In genomic region chr9:119510902-119511301, GRCm38 (mm10) we compare ENCODE assay signal across 12 mouse cellular contexts.
DNase-seq lines count a peak whose midpoint lies in the region; ATAC-seq lines count a peak whose summit lies in the region.
"Had no signal": no experiment of that assay in that cellular context is flagged by ENCODE, and none has a peak within 500 bp of the region (broad histone marks: within the 10 kb centered on the region; RNA-seq: fewer than 3 reads in every experiment).

No protein-coding gene starts in this region.

- H3K27ac ChIP-seq in forebrain, embryonic 13.5 days = no peak overlapping the region
- no peak overlapping the region for H3K27ac ChIP-seq in forebrain, embryonic 10.5 days
- H3K27ac ChIP-seq in lung, embryonic 15.5 days = no peak overlapping the region
- no peak overlapping the region for H3K27ac ChIP-seq in hindbrain, embryonic 16.5 days (ENCODE audit: low read depth, low read length)
- H3K27ac ChIP-seq: heart, embryonic 15.5 days; liver, embryonic 15.5 days; neural tube, embryonic 13.5 days had no signal

- no peaks in the 10 kb centered on the region for H3K4me1 ChIP-seq in forebrain, embryonic 13.5 days
- no peaks in the 10 kb centered on the region for H3K4me1 ChIP-seq in forebrain, embryonic 10.5 days
- no peaks in the 10 kb centered on the region for H3K4me1 ChIP-seq in lung, embryonic 15.5 days
- no peaks in the 10 kb centered on the region for H3K4me1 ChIP-seq in hindbrain, embryonic 16.5 days (ENCODE audit: control insufficient read depth, insufficient read depth, low read depth, low read length)
- H3K4me1 ChIP-seq: liver, embryonic 15.5 days; neural tube, embryonic 13.5 days had no signal

- H3K9me3 ChIP-seq in forebrain, embryonic 13.5 days (replicated peaks) = 0 out of 2 replicates have a peak, but pooled peaks cover 4% of the 10 kb centered on the region
- peaks cover 9% of the 10 kb centered on the region for H3K9me3 ChIP-seq in forebrain, embryonic 10.5 days
- 0 out of 2 replicates have a peak, but pooled peaks cover 4% of the 10 kb centered on the region for H3K9me3 ChIP-seq in lung, embryonic 15.5 days
- peaks cover 4% of the 10 kb centered on the region for H3K9me3 ChIP-seq in hindbrain, embryonic 16.5 days (ENCODE audit: control insufficient read depth, low read length)
- H3K9me3 ChIP-seq: liver, embryonic 15.5 days had no signal

- peak; percentile 95 for ATAC-seq in forebrain, embryonic 13.5 days
- ATAC-seq in lung, embryonic 15.5 days (ENCODE audit: borderline replicate concordance, extremely low read depth, low FRiP score, low TSS enrichment) = peak; percentile 58; the same call in 1 of the 2 replicates
- ATAC-seq in hindbrain, embryonic 16.5 days = peak; percentile 93
- no peak for ATAC-seq in megakaryocyte-erythroid progenitor cell, adult 5-6 weeks (replicated peaks; ENCODE audit: low FRiP score, low TSS enrichment, poor library complexity, severe bottlenecking)

- DNase-seq in forebrain, embryonic 10.5 days (ENCODE audit: extremely low spot score, low spot score) = no peak
- DNase-seq in lung, adult 18-20 months = no peak
- peak; percentile 23 to 43 for DNase-seq in right cerebral cortex, adult 2 months (ENCODE audit: low spot score in 2 of 2)
- DNase-seq in embryo, embryonic 9.5 days (ENCODE audit: extremely low spot score) = no peak
- DNase-seq: thymus, postnatal 14 days had no signal

- no peaks in the 10 kb centered on the region for H3K27me3 ChIP-seq in forebrain, embryonic 13.5 days
- H3K27me3 ChIP-seq in forebrain, embryonic 10.5 days (ENCODE audit: poor library complexity, severe bottlenecking) = peaks cover 23% of the 10 kb centered on the region
- no peaks in the 10 kb centered on the region for H3K27me3 ChIP-seq in lung, embryonic 15.5 days
- no peaks in the 10 kb centered on the region for H3K27me3 ChIP-seq in hindbrain, embryonic 16.5 days (replicated peaks; ENCODE audit: control insufficient read depth, insufficient read depth, low read length)
- H3K27me3 ChIP-seq: heart, embryonic 15.5 days; liver, embryonic 15.5 days; neural tube, embryonic 13.5 days had no signal

- no peak overlapping the region for H3K9ac ChIP-seq in forebrain, embryonic 13.5 days
- H3K9ac ChIP-seq in lung, embryonic 15.5 days = no peak overlapping the region
- no peak overlapping the region for H3K9ac ChIP-seq in hindbrain, embryonic 16.5 days (ENCODE audit: low read depth, low read length)
- H3K9ac ChIP-seq: heart, embryonic 15.5 days; liver, embryonic 15.5 days; neural tube, embryonic 13.5 days had no signal

- H3K4me2 ChIP-seq in forebrain, embryonic 13.5 days = no peak overlapping the region
- H3K4me2 ChIP-seq in lung, embryonic 15.5 days = no peak overlapping the region
- no peak overlapping the region for H3K4me2 ChIP-seq in hindbrain, embryonic 16.5 days (ENCODE audit: low read length)
- H3K4me2 ChIP-seq: heart, embryonic 15.5 days; liver, embryonic 15.5 days; neural tube, embryonic 13.5 days had no signal

- no peak overlapping the region for H3K4me3 ChIP-seq in forebrain, embryonic 13.5 days
- H3K4me3 ChIP-seq in forebrain, embryonic 10.5 days = no peak overlapping the region
- no peak overlapping the region for H3K4me3 ChIP-seq in lung, embryonic 15.5 days
- no peak overlapping the region for H3K4me3 ChIP-seq in hindbrain, embryonic 16.5 days (ENCODE audit: low read length)
- H3K4me3 ChIP-seq: heart, embryonic 15.5 days; liver, embryonic 15.5 days; neural tube, embryonic 13.5 days had no signal

- WGBS in forebrain, embryonic 13.5 days = 50% methylated on average over 6 of the region's 6 CpGs
- 83% methylated on average over 6 of the region's 6 CpGs for WGBS in forebrain, embryonic 10.5 days
- 42% methylated on average over 6 of the region's 6 CpGs for WGBS in lung, embryonic 15.5 days
- WGBS in hindbrain, embryonic 16.5 days = 46% methylated on average over 6 of the region's 6 CpGs

- H3K36me3 ChIP-seq in forebrain, embryonic 13.5 days (ENCODE audit: poor library complexity, severe bottlenecking) = peaks cover 5% of the 10 kb centered on the region; the same call in 1 of the 2 replicates
- H3K36me3 ChIP-seq in forebrain, embryonic 10.5 days (replicated peaks) = peaks cover 52% of the 10 kb centered on the region
- no peaks in the 10 kb centered on the region for H3K36me3 ChIP-seq in lung, embryonic 15.5 days
- no peaks in the 10 kb centered on the region for H3K36me3 ChIP-seq in hindbrain, embryonic 16.5 days (ENCODE audit: control insufficient read depth, insufficient read depth, low read length)
- H3K36me3 ChIP-seq: liver, embryonic 15.5 days; neural tube, embryonic 13.5 days had no signal

Comparison
In these comparisons a context has a peak if more than half of its experiments do, and no peak if none do; other contexts are left out.
1. DNase-seq: peak in right cerebral cortex, adult 2 months (2 of 2); none in forebrain, embryonic 10.5 days (single experiment), lung, adult 18-20 months (0 of 2) and embryo, embryonic 9.5 days (single experiment).